Mouse (Mus musculus): ENCODE data around the gene Dnaic2. TPM values are rescaled to one million over a fixed set of nuclear protein-coding genes. Genes with fewer than 3 reads are reported as not detected.

Dnaic2 gene
- polyA plus RNA-seq, 1 experiment from 2014 or later: 0.50 TPM

DNA sequence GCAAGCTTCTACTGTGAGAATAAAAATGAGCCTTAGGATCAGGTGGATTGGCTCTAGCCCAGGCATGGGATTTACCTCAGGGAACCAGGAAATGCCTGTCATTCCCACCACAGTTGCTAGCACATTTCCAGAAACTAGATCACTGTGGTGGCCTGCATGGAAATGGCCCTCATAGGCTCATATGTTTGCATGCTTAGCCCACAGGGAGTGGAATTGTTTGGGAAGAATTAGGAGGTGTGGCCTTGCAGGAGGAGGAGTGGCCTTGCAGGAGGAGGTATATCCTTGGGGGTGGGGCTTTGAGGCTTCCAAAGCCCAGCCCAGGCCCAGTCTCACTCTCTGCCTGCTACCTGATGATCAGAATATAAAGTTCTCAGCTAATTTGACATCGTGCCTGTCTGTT, 74.7 kb downstream of the Dnaic2 start:
- 83% methylated on average over 1 of the region's 1 CpGs for WGBS
- no peak for ATAC-seq (ENCODE audit: insufficient number of reproducible peaks, insufficient read depth, low FRiP score, low TSS enrichment, low read depth)
- Histone ChIP-seq H3K36me3 (no peaks in the 10 kb centered on the region), H3K4me3 (replicated peaks) (no peak overlapping the region), H3K27ac (no peak overlapping the region), H3K4me2 (no peak overlapping the region), H3K9me3 (no peaks in the 10 kb centered on the region; the same call in 1 of the 2 replicates), H3K4me1 (replicated peaks) (peaks cover 10% of the 10 kb centered on the region), H3K9ac (replicated peaks) (no peak overlapping the region), H3K27me3 (no peaks in the 10 kb centered on the region)

DNA sequence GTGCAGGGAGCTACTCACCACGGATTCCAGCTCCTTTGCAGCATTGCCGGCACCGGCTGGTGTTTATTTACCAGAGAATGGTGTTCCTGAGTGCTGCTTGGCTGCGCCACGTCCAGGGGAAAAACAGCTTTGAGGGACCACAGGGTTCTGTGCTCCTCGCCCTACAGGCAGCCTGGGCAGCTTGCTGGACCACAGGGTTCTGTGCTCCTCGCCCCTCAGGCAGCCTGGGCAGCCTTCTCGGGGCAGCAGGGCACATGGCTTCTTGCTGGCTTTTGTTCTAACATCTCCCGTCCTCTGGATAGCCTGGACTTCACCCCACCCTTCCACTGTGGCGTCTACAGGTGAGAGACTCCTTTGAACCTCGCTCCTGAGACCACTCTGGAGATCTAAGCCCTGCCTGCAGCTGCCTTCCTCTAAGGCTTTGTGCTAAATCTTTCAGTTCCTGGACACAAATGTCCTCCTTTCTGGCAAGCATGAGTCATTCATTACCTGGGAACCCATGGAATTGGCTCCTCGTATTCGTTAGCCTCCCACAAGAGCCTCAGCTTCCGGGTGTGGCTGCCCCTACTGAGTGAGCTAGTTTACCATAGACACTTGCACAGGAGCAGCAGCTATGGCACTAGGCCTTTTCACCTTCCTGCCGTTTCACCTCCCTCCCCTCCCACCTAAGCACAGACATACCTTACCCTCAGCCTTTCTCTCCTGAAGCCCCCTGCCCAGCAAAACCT, 75.5 kb downstream of the Dnaic2 start:
- H3K9me3 ChIP-seq: no peaks in the 10 kb centered on the region; the same call in 1 of the 2 replicates
- H3K4me2 ChIP-seq: no peak overlapping the region
- 60% methylated on average over 15 of the region's 15 CpGs for WGBS
- no peaks in the 10 kb centered on the region for H3K27me3 ChIP-seq
- no peak for ATAC-seq (ENCODE audit: insufficient number of reproducible peaks, insufficient read depth, low FRiP score, low TSS enrichment, low read depth)
- no peak overlapping the region for H3K9ac ChIP-seq (replicated peaks)
- peaks cover 15% of the 10 kb centered on the region for H3K4me1 ChIP-seq (replicated peaks)
- H3K4me3 ChIP-seq (replicated peaks): no peak overlapping the region
- H3K27ac ChIP-seq: no peak overlapping the region
- H3K36me3 ChIP-seq: no peaks in the 10 kb centered on the region

DNA sequence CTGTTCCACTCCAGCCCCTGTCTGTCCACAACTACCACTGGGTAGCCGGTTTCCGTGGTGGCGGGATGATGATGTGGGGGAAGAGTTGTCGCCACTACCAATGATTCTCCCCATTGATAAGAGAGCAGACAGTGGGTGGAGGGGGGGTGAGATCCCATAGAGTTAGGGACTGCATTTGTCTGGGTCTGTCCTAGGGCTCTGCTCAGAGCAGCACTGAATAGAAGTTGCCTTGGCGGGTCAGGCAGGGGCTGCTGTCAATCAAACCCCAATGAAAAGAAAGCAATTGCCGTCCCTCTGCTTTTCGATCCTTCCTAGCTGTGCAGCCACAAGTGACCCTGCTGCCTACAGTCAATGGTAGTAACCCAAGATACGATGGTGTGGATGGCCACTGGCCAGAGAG, 76.8 kb downstream of the Dnaic2 start:
- Histone ChIP-seq H3K36me3 (no peaks in the 10 kb centered on the region), H3K4me1 (replicated peaks) (peaks cover 21% of the 10 kb centered on the region), H3K4me3 (replicated peaks) (no peak overlapping the region)

DNA sequence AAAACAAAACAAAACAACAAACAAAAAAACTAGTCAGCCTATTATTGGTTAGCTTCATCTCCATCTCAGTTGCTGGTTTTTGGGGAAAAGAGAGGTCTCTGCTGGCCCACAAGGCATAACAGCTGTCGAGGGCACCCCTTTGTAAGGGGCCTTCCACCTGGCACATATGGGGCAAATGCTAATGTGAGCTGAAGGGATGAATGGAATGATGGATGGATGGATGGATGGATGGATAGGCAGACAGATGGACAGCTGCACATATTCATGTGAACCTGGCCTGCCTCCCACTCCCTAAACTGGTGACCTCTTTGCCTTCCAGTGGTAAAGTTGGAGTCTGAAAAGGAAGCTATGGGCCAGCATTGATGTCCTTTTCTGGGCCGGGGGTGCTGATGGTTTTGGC, 79.8 kb downstream of the Dnaic2 start:
- Histone ChIP-seq H3K27ac (no peak overlapping the region), H3K36me3 (no peaks in the 10 kb centered on the region), H3K27me3 (no peaks in the 10 kb centered on the region), H3K4me1 (replicated peaks) (peaks cover 34% of the 10 kb centered on the region), H3K4me2 (no peak overlapping the region), H3K9me3 (no peaks in the 10 kb centered on the region; the same call in 1 of the 2 replicates), H3K9ac (replicated peaks) (no peak overlapping the region), H3K4me3 (replicated peaks) (no peak overlapping the region)
- ATAC-seq (ENCODE audit: insufficient number of reproducible peaks, insufficient read depth, low FRiP score, low TSS enrichment, low read depth): no peak
- WGBS: 67% methylated on average over 2 of the region's 2 CpGs

More for the DNA sequence above, 76.8 kb downstream of the Dnaic2 start:
- ATAC-seq (ENCODE audit: insufficient number of reproducible peaks, insufficient read depth, low FRiP score, low TSS enrichment, low read depth): no peak
- Histone ChIP-seq H3K9me3 (no peaks in the 10 kb centered on the region; the same call in 1 of the 2 replicates), H3K9ac (replicated peaks) (no peak overlapping the region), H3K27ac (no peak overlapping the region), H3K4me2 (no peak overlapping the region), H3K27me3 (no peaks in the 10 kb centered on the region)
- 67% methylated on average over 8 of the region's 8 CpGs for whole genome bisulfite sequencing

Other genes starting within 250 kb of the Dnaic2 start
- gene Rpl38, start 58.9 kb upstream of the Dnaic2 start, polyA plus RNA-seq (2016; fragmentation: Nextera tagmentation; extraction: Ambion mirVana): 966 and 981 TPM in 2 replicates
- gene Ttyh2, start 52.0 kb upstream of the Dnaic2 start, polyA plus RNA-seq (2016; fragmentation: Nextera tagmentation; extraction: Ambion mirVana): 9.9 and 10.0 TPM in 2 replicates
- gene Kif19a, start 38.0 kb downstream of the Dnaic2 start, polyA plus RNA-seq (2016; fragmentation: Nextera tagmentation; extraction: Ambion mirVana): 0.06 TPM in 1 of 2 replicates, not detected in the other
- 1.5 TPM in 2 replicates for gene Btbd17, start 68.5 kb downstream of the Dnaic2 start, polyA plus RNA-seq (2016; fragmentation: Nextera tagmentation; extraction: Ambion mirVana)
- gene Gpr142, start 71.5 kb downstream of the Dnaic2 start, polyA plus RNA-seq (2016; fragmentation: Nextera tagmentation; extraction: Ambion mirVana): not detected in 2 replicates
- gene Gprc5c, start 123.7 kb downstream of the Dnaic2 start, polyA plus RNA-seq (2016; fragmentation: Nextera tagmentation; extraction: Ambion mirVana): 50.7 and 53.8 TPM in 2 replicates
- gene Cd300a, start 162.6 kb downstream of the Dnaic2 start, polyA plus RNA-seq (2016; fragmentation: Nextera tagmentation; extraction: Ambion mirVana): 0.70 and 0.88 TPM in 2 replicates
- gene Cd300lb, start 207.0 kb downstream of the Dnaic2 start, polyA plus RNA-seq (2016; fragmentation: Nextera tagmentation; extraction: Ambion mirVana): not detected in 2 replicates
- gene Cd300c, start 241.7 kb downstream of the Dnaic2 start, polyA plus RNA-seq (2016; fragmentation: Nextera tagmentation; extraction: Ambion mirVana): not detected in 2 replicates